Mouse (Mus musculus) liver, embryonic 11.5 days (tissue): Measurements from ENCODE around the gene Mex3d. TPM values are rescaled to one million over a fixed set of nuclear protein-coding genes. Genes with fewer than 3 reads are reported as not detected.

Experiments
- ATAC-seq: fragments of 200-750 bp; cut with Nextera tagmentation; replicated peaks from 2 replicates; pipeline ENCODE4 v1.8.0; 2017; ENCODE audit warnings: moderate number of reproducible peaks, mild to moderate bottlenecking, moderate TSS enrichment, moderate library complexity; ENCODE audit not compliant: low FRiP score
- DNase-seq: peaks from one replicate; pipeline ENCODE4 v3.0.0-alpha.2; 2017; ENCODE audit warnings: low spot score
- H3K27ac ChIP-seq: fragments of 300-500 bp; sonication (generic); 2 replicates; pipeline ENCODE4 v1.5.1; 2014; ENCODE audit warnings: mild to moderate bottlenecking, low read depth, low read length, control low read depth
- H3K27me3 ChIP-seq: fragments of 300-500 bp; sonication (generic); replicated peaks from 2 replicates; pipeline ENCODE4 v1.6.1; 2014; ENCODE audit warnings: low read length, mixed read lengths; ENCODE audit not compliant: control insufficient read depth, insufficient read depth
- H3K36me3 ChIP-seq: fragments of 300-500 bp; sonication (generic); 2 replicates; pipeline ENCODE4 v1.6.1; 2014; ENCODE audit warnings: mild to moderate bottlenecking, low read length, moderate library complexity, mixed read lengths; ENCODE audit not compliant: control insufficient read depth, insufficient read depth
- H3K4me1 ChIP-seq: fragments of 300-500 bp; sonication (generic); replicated peaks from 2 replicates; pipeline ENCODE4 v1.6.1; 2014; ENCODE audit warnings: low read length, mixed read lengths; ENCODE audit not compliant: control insufficient read depth, insufficient read depth
- H3K4me2 ChIP-seq: fragments of 300-500 bp; sonication (generic); 2 replicates; pipeline ENCODE4 v1.6.1; 2014; ENCODE audit warnings: mild to moderate bottlenecking, control low read depth, moderate library complexity
- H3K4me3 ChIP-seq: fragments of 300-500 bp; sonication (generic); 2 replicates; pipeline ENCODE4 v1.5.1; 2014; ENCODE audit warnings: low read depth, low read length, control low read depth
- H3K9ac ChIP-seq: fragments of 300-500 bp; sonication (generic); 2 replicates; pipeline ENCODE4 v1.6.1; 2014; ENCODE audit warnings: low read depth, low read length, control low read depth
- H3K9me3 ChIP-seq: fragments of 300-500 bp; sonication (generic); 2 replicates; pipeline ENCODE4 v1.6.1; 2016; ENCODE audit warnings: low read length, inconsistent platforms, mixed read lengths; ENCODE audit not compliant: control insufficient read depth
- WGBS: fragments of 180-500 bp; shearing (Covaris S2); extraction: QIAGEN DNeasy Blood & Tissue Kit; methylation state at CpG from one replicate; pipeline ENCODE4 v1.1.7; 2014; 5-methylcytosine and 5-hydroxymethylcytosine counted together
- polyA plus RNA-seq: library from polyadenylated mRNA; unstranded; fragments of >200 nt; fragmentation: Nextera tagmentation; extraction: Ambion mirVana; gene quantifications from 2 replicates; pipeline ENCODE4 v1.2.1, GENCODE M21; 2014

The Mex3d gene
- polyA plus RNA-seq, 1 experiment from 2014 or later: 3.7 TPM

DNA sequence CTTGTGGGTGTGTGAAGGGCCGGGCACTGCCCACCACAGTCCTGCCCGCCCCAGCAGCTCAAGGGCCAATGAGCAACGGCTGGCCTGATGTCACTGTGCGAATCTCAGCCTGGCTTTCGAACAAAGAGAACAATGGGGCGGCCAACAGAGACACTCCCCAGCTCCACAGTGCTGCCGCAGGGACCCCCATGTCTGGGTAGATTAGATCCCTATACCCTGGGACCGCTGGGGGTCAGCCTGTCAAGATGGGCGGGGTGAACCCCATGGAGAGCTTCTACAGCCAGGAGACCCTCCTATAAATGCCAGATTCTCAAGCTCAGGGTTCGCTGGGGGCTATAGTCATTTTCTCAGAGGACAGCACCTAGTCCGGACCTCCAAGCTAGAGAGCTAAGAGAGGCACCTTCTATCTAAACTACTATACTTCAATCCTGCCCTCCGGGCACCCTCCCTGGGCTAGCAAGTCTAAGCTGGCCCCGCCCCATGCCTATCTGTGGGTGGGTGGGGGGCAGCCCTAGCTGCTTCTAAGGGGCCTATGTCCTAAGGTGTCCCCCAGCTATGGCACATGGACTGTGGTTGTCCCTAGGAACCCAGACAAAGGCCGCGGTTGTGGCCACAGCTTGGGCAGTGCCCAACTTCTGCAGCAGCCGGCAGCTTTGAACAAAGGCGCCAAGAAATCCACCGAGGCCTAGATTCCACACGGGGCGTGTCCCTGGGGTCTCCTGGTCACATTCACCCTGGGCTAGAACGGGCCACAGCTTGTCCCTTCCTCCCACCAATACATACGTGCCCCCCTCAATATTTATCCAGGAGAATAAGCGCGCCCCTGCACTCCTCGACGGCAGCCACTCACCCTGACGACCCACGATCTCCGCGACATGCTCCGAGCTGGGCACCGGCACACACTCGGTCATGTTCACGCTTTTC lies 1.4 kb downstream of the Mex3d start:
- Histone ChIP-seq H3K4me2 (peak overlapping the region; percentile 95), H3K4me1 (peaks cover 43% of the 10 kb centered on the region), H3K27ac (peak overlapping the region; percentile 8), H3K9me3 (no peaks in the 10 kb centered on the region), H3K36me3 (peaks cover 20% of the 10 kb centered on the region), H3K9ac (peak overlapping the region; percentile 86), H3K4me3 (peak overlapping the region; percentile 88), H3K27me3 (no peaks in the 10 kb centered on the region)
- no peak for ATAC-seq
- no peak for DNase-seq
- WGBS: 8% methylated on average over 34 of the region's 34 CpGs

DNA sequence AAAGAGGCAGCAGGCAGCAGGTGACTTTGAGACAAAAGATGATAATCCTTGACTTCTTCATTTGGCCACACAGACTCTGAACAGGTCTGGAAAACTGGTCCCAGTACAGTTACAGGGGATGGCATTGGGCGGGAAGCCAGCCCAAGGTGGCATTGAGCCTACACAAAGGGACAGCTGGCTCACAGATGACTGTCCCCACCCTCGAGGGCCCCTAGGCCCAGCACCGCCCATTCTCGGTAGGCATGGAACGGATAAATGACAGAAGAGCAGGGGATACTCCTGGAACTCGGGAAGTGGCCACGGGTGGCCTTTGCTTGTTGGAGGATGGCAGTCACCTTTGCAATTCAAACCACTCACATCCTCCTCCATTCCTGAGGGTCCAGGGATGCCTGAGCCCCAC lies 2.1 kb downstream of the Mex3d start:
- no peaks in the 10 kb centered on the region for H3K9me3 ChIP-seq
- H3K27me3 ChIP-seq: no peaks in the 10 kb centered on the region
- peak overlapping the region; percentile 86; the same call in 1 of the 2 replicates for H3K9ac ChIP-seq
- WGBS: 41% methylated on average over 7 of the region's 7 CpGs
- H3K4me2 ChIP-seq: peak overlapping the region; percentile 95
- no peak for ATAC-seq
- peaks cover 43% of the 10 kb centered on the region for H3K4me1 ChIP-seq
- peak overlapping the region; percentile 2; the same call in 1 of the 2 replicates for H3K27ac ChIP-seq
- H3K36me3 ChIP-seq: peaks cover 19% of the 10 kb centered on the region
- no peak for DNase-seq
- peak overlapping the region; percentile 88 for H3K4me3 ChIP-seq

DNA sequence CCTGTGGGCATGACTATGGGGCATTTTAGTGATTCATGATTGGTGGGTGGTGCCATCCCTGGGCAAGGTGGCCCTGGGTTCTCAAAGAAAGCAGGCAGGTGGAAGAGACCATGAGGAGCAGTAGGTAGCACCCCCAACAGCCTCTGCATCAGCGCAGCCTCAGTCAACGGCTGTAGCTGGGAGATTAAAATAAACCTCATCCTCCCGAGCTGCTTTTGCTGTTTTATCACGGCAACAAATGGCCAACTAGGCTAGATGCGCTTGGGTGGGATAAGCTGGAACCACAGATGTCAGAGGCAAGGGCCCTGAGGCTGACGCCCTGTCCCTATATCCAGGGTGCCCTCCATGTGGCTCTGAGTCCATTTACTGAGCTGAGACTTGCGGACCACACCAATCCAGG lies 2.8 kb downstream of the Mex3d start:
- H3K4me1 ChIP-seq: peaks cover 43% of the 10 kb centered on the region
- H3K27ac ChIP-seq: peak overlapping the region; percentile 2; the same call in 1 of the 2 replicates
- H3K4me3 ChIP-seq: peak overlapping the region; percentile 88
- H3K9ac ChIP-seq: no peak overlapping the region
- peak overlapping the region; percentile 95 for H3K4me2 ChIP-seq
- ATAC-seq (peak; percentile 64), DNase-seq (no peak)
- H3K9me3 ChIP-seq: no peaks in the 10 kb centered on the region
- H3K36me3 ChIP-seq: peaks cover 19% of the 10 kb centered on the region
- 49% methylated on average over 7 of the region's 7 CpGs for WGBS
- H3K27me3 ChIP-seq: no peaks in the 10 kb centered on the region

DNA sequence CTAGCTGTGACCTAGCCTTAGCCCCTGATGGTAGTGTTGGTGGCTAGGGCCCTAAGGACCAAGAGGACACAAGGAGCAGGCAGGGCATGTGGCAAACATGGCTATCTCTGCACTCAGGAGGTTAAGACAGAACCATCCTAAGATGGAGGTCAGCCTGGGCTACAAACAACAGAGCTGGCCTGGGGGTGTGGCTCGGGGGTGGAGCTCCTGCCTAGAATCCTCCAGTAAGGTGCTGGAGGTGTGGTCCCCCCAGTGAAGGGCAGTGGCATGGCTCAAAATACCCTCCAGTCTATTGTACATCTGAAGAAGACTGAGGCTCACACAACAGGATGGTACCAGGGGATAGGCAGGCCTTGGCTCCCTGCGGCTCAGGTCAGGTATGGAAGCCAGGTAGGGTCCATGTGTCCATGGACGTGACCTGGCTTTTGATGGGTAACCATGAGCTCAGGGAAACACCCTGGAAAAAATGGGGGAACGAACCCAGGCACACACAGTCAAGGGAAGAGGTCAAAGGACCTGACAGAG lies 3.3 kb downstream of the Mex3d start:
- 82% methylated on average over 4 of the region's 4 CpGs for whole genome bisulfite sequencing
- H3K9me3 ChIP-seq: no peaks in the 10 kb centered on the region
- 0 out of 2 replicates have a peak overlapping the region, but pooled peaks have one; percentile 26 for H3K9ac ChIP-seq
- peaks cover 19% of the 10 kb centered on the region for H3K36me3 ChIP-seq
- no peaks in the 10 kb centered on the region for H3K27me3 ChIP-seq
- peaks cover 43% of the 10 kb centered on the region for H3K4me1 ChIP-seq
- DNase-seq (no peak), ATAC-seq (peak; percentile 27; the same call in 1 of the 2 replicates)
- H3K4me3 ChIP-seq: peak overlapping the region; percentile 3; the same call in 1 of the 2 replicates
- H3K27ac ChIP-seq: peak overlapping the region; percentile 2; the same call in 1 of the 2 replicates
- H3K4me2 ChIP-seq: peak overlapping the region; percentile 95

DNA sequence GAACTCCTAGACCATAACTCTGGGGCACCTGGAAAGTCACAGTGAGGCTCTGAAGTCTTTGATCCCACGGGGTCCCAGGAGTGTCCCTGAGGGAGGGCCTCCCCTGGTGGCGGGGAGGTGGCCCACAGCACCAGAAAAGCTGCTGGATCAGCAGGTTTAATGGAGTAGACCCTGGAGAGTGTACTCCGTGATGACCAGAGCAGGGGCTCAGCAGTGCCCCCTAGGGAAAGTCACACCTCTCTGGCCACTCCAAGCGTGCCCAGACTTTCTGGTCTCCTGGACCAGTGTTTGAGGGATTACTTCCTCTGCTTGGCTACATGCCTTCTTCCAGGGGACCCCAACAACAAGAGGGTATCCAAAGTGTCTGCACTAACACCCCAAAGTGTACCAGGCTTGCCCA lies 4.0 kb downstream of the Mex3d start:
- H3K4me3 ChIP-seq: no peak overlapping the region
- WGBS: 74% methylated on average over 4 of the region's 4 CpGs
- DNase-seq (no peak), ATAC-seq (no peak)
- peaks cover 36% of the 10 kb centered on the region for H3K4me1 ChIP-seq
- no peak overlapping the region for H3K4me2 ChIP-seq
- peaks cover 19% of the 10 kb centered on the region for H3K36me3 ChIP-seq
- no peaks in the 10 kb centered on the region for H3K27me3 ChIP-seq
- no peaks in the 10 kb centered on the region for H3K9me3 ChIP-seq
- no peak overlapping the region for H3K9ac ChIP-seq
- no peak overlapping the region for H3K27ac ChIP-seq

DNA sequence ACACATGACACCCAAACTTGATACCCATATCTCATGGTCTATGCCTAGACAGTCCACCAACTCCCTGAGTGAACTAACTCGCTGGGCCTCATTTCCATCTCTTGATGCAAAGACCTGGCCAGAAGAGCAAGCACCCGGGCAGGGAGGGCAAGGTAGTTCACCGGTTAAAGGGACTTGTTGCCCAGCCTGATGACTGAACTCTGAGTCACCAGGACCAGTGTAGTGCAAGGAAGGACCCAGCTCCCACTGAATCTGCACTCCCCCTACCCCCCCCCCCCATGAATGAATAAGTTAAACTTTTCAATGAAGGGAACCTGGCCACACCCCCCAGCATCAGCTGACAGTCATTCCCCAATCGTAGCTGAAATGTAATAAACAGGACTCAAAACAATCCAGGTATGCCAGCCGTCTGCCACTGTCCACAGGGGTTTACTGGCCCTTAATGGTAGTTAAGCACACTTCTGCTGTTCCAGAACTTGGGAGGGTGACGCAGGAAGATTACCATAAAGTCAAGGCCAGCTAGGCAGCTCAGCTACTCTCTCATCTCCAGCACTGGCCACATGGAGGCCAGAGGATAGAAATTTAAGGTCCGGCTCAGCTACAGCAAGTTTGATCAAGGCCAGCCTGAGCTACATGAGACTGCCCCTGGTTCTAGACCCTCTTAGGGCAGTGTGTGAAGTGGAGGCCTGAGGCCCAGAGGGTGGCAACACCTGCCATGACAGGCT lies 4.7 kb downstream of the Mex3d start:
- Histone ChIP-seq H3K9me3 (no peaks in the 10 kb centered on the region), H3K27me3 (no peaks in the 10 kb centered on the region), H3K9ac (no peak overlapping the region), H3K4me2 (no peak overlapping the region), H3K27ac (no peak overlapping the region), H3K4me1 (peaks cover 31% of the 10 kb centered on the region), H3K4me3 (no peak overlapping the region), H3K36me3 (peaks cover 19% of the 10 kb centered on the region)
- 87% methylated on average over 7 of the region's 7 CpGs for WGBS
- no peak for ATAC-seq
- DNase-seq: no peak

DNA sequence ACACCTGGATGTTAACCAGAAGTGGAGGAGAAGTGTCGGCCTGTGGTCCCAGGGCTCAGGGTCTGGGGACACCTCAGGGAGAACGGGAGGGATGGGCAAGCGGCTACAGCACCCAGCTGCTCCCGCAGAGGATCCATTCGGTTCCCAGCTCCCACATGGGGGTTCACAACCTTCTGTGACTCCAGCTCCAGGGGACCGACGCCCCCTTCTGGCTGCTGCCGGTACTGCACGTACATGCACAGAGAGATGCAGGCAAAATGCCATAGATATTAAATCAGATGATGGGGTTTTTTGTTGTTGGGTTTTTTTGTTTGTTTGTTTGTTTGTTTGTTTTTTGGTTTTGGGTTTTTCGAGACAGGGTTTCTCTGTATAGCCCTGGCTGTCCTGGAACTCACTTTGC lies 9.7 kb downstream of the Mex3d start:
- Histone ChIP-seq H3K27ac (no peak overlapping the region), H3K9ac (no peak overlapping the region), H3K4me3 (no peak overlapping the region), H3K9me3 (no peaks in the 10 kb centered on the region), H3K27me3 (no peaks in the 10 kb centered on the region; the same call in 1 of the 2 replicates), H3K36me3 (peaks cover 19% of the 10 kb centered on the region), H3K4me1 (no peaks in the 10 kb centered on the region; the same call in 1 of the 2 replicates), H3K4me2 (no peak overlapping the region)
- ATAC-seq: no peak
- 50% methylated on average over 10 of the region's 10 CpGs for WGBS
- DNase-seq: no peak

DNA sequence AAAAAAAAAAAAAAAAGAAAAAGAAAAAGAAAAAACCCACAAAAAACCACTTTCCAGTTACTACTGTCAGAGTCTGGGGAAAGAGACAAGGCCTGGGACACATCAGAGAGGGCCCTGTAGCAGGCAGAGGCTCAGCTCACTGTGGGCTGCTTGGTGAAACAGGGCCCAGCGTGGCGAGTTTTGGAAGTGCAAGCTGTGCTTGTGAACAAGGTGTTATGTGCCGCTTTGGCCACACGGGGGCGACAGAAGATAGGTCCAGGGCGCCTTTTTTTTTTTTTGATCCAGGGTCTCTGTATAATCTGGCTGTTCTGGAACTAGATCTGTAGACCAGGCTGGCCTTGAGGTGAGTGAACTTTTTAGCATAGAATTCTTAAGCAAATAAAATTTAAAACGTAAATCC lies 11.3 kb downstream of the Mex3d start:
- DNase-seq (peak; percentile 88), ATAC-seq (no peak; the same call in 1 of the 2 replicates)
- H3K27me3 ChIP-seq: peaks cover 5% of the 10 kb centered on the region; the same call in 1 of the 2 replicates
- H3K4me1 ChIP-seq: no peaks in the 10 kb centered on the region; the same call in 1 of the 2 replicates
- no peak overlapping the region for H3K9ac ChIP-seq
- H3K9me3 ChIP-seq: no peaks in the 10 kb centered on the region
- H3K27ac ChIP-seq: no peak overlapping the region
- peaks cover 6% of the 10 kb centered on the region for H3K36me3 ChIP-seq
- WGBS: 5% methylated on average over 7 of the region's 7 CpGs
- no peak overlapping the region for H3K4me3 ChIP-seq
- no peak overlapping the region for H3K4me2 ChIP-seq
